Mouse (Mus musculus) left cerebral cortex, postnatal 25 days (tissue): ENCODE measurements around the gene Dock9. TPM values are rescaled to one million over a fixed set of nuclear protein-coding genes. Genes with fewer than 3 reads are reported as not detected.

Experiments
- DNase-seq, 2 experiments: peaks; one replicate each; pipeline ENCODE4 v3.0.0; 2022; ENCODE audit warnings: low spot score in 2 of 2, mixed read lengths in 1 of 2
- intact Hi-C: fragments of 180-260 bp; cut with DNase I; formaldehyde crosslinking; loops from one replicate; pipeline ENCODE4 v1.15.1; 2025
- total RNA-seq, 2 experiments: library from RNA; stranded (reverse); gene quantifications; 2 replicates each; pipeline ENCODE4 v1.2.3; 2021

Dock9 gene
- total RNA-seq, 2 experiments from 2014 or later: 91.3 to 92.3 TPM

- no peak for DNase-seq
- intact Hi-C loops: no loop called here
Measured at GRCm38 (mm10) chr14:121565930-121566329, 231.7 kb downstream of the Dock9 start.

GRCm38 (mm10) chr14:121564656-121565055 lies 233.0 kb downstream of the Dock9 start:
- intact Hi-C loops: no loop called here
- DNase-seq: no peak

- intact Hi-C loops: no loop called here
- DNase-seq: no peak
Measured at GRCm38 (mm10) chr14:121563954-121564353, 233.7 kb downstream of the Dock9 start.

GRCm38 (mm10) chr14:121559026-121559425 lies 238.6 kb downstream of the Dock9 start:
- intact Hi-C loops: no loop called here
- no peak for DNase-seq

GRCm38 (mm10) chr14:121556401-121557315 lies 241.0 kb downstream of the Dock9 start:
- no peak for DNase-seq
- intact Hi-C loops: no loop called here

- intact Hi-C loops: no loop called here
Measured at GRCm38 (mm10) chr14:121553785-121554184, 243.9 kb downstream of the Dock9 start.

GRCm38 (mm10) chr14:121552586-121552985 lies 245.1 kb downstream of the Dock9 start:
- DNase-seq: no peak
- intact Hi-C loops: no loop called here

More at GRCm38 (mm10) chr14:121553785-121554184, 243.9 kb downstream of the Dock9 start:
- no peak for DNase-seq

- intact Hi-C loops: no loop called here
- DNase-seq: no peak
Measured at GRCm38 (mm10) chr14:121549834-121550233, 247.8 kb downstream of the Dock9 start.

GRCm38 (mm10) chr14:121547745-121548144 lies 249.9 kb downstream of the Dock9 start:
- intact Hi-C loops: no loop called here
- DNase-seq: no peak

GRCm38 (mm10) chr14:121546621-121547020 lies 251.0 kb downstream of the Dock9 start:
- DNase-seq: no peak
- intact Hi-C loops: no loop called here

- intact Hi-C loops: no loop called here
- no peak for DNase-seq
Measured at GRCm38 (mm10) chr14:121545551-121546331, 251.9 kb downstream of the Dock9 start.

GRCm38 (mm10) chr14:121541262-121541661 lies 256.4 kb downstream of the Dock9 start:
- intact Hi-C loops: no loop called here
- DNase-seq: no peak

- intact Hi-C loops: loop anchor here (5.0 kb wide), 2 partner anchors 37 to 52 kb away; no protein-coding TSS in a partner anchor
- no peak for DNase-seq
Measured at GRCm38 (mm10) chr14:121534501-121534900, 263.1 kb downstream of the Dock9 start.

- intact Hi-C loops: loop anchor here (5.0 kb wide), 2 partner anchors 34 to 49 kb away; no protein-coding TSS in a partner anchor
Measured at GRCm38 (mm10) chr14:121530853-121531252, 266.8 kb downstream of the Dock9 start.

GRCm38 (mm10) chr14:121527883-121528282 lies 269.8 kb downstream of the Dock9 start:
- intact Hi-C loops: no loop called here
- DNase-seq: no peak

More at GRCm38 (mm10) chr14:121530853-121531252, 266.8 kb downstream of the Dock9 start:
- DNase-seq: no peak

GRCm38 (mm10) chr14:121527201-121527600 lies 270.4 kb downstream of the Dock9 start:
- intact Hi-C loops: no loop called here
- no peak for DNase-seq

- intact Hi-C loops: no loop called here
- DNase-seq: no peak
Measured at GRCm38 (mm10) chr14:121521709-121522108, 275.9 kb downstream of the Dock9 start.

- intact Hi-C loops: no loop called here
- DNase-seq: no peak
Measured at GRCm38 (mm10) chr14:121516881-121517280, 280.8 kb downstream of the Dock9 start.

GRCm38 (mm10) chr14:121508929-121509328 lies 288.7 kb downstream of the Dock9 start:
- no peak for DNase-seq
- intact Hi-C loops: no loop called here

- no peak for DNase-seq
- intact Hi-C loops: no loop called here
Measured at GRCm38 (mm10) chr14:121506336-121506735, 291.3 kb downstream of the Dock9 start.
